Mouse (Mus musculus): ENCODE measurements at regions not wholly inside any gene's neighbourhood (a gene's known extent, or its start where the extent isn't known, plus 50 kb on each side); places are given as distances from the start of the nearest gene placed in this dataset.
A peak's percentile ranks its signal among the peaks of the same experiment; 100 is the strongest.

GRCm38 (mm10) chr9:30242107-30242506 is 184.8 kb upstream of the Snx19 start:
- no peak for DNase-seq (ENCODE audit: low read depth in 3 of 3, low spot score in 3 of 3)
- Histone ChIP-seq H3K27ac (no peak overlapping the region), H3K4me1 (replicated peaks; ENCODE audit: control insufficient read depth in 2 of 2, insufficient read depth in 2 of 2, low read length in 1 of 2) (no peaks in the 10 kb centered on the region), H3K9me3 (ENCODE audit: control insufficient read depth, low read length) (no peaks in the 10 kb centered on the region), H3K27me3 (ENCODE audit: control insufficient read depth, insufficient read depth, low read length) (no peaks in the 10 kb centered on the region), H3K4me3 (ENCODE audit: insufficient read depth in 1 of 2, low read depth in 2 of 2, low read length in 2 of 2) (no peak overlapping the region), H3K9ac (replicated peaks) (no peak overlapping the region), H3K36me3 (replicated peaks; ENCODE audit: control insufficient read depth, insufficient read depth, low read depth) (no peaks in the 10 kb centered on the region), H3K4me2 (ENCODE audit: low read depth) (no peak overlapping the region)
- 55% methylated on average over 5 of the region's 5 CpGs for WGBS (ENCODE audit: insufficient replicate concordance)
- TF ChIP-seq EP300 (IDR thresholded peaks at IDR 0.05; ENCODE audit: low read depth) (no peak), CTCF (IDR thresholded peaks at IDR 0.05; ENCODE audit: low read depth) (no peak)
- ATAC-seq (ENCODE audit: insufficient read depth) = no peak

- Histone ChIP-seq H3K4me2 (ENCODE audit: low read depth) (no peak overlapping the region), H3K9me3 (ENCODE audit: control insufficient read depth, low read length) (no peaks in the 10 kb centered on the region), H3K27ac (no peak overlapping the region), H3K4me3 (ENCODE audit: insufficient read depth in 1 of 2, low read depth in 2 of 2, low read length in 2 of 2) (no peak overlapping the region), H3K9ac (replicated peaks) (no peak overlapping the region), H3K27me3 (ENCODE audit: control insufficient read depth, insufficient read depth, low read length) (no peaks in the 10 kb centered on the region), H3K4me1 (replicated peaks; ENCODE audit: control insufficient read depth in 2 of 2, insufficient read depth in 2 of 2, low read length in 1 of 2) (no peaks in the 10 kb centered on the region), H3K36me3 (replicated peaks; ENCODE audit: control insufficient read depth, insufficient read depth, low read depth) (no peaks in the 10 kb centered on the region)
- TF ChIP-seq CTCF (IDR thresholded peaks at IDR 0.05; ENCODE audit: low read depth) (peak; percentile 69), EP300 (IDR thresholded peaks at IDR 0.05; ENCODE audit: low read depth) (no peak)
- ATAC-seq (ENCODE audit: insufficient read depth) = no peak
- WGBS (ENCODE audit: insufficient replicate concordance) = 35% methylated on average over 11 of the region's 11 CpGs
- DNase-seq (ENCODE audit: low read depth in 3 of 3, low spot score in 3 of 3) = peak in 1 of 3 experiments; percentile 4
These were observed 162.3 kb upstream of the Snx19 start for GRCm38 (mm10) chr9:30264533-30265168.

GRCm38 (mm10) chr9:30271081-30271480 is 155.8 kb upstream of the Snx19 start:
- no peak for DNase-seq (ENCODE audit: low read depth in 3 of 3, low spot score in 3 of 3)
- ATAC-seq (ENCODE audit: insufficient read depth) = no peak
- H3K9me3 ChIP-seq (ENCODE audit: control insufficient read depth, low read length) = no peaks in the 10 kb centered on the region
- H3K4me3 ChIP-seq (ENCODE audit: insufficient read depth in 1 of 2, low read depth in 2 of 2, low read length in 2 of 2) = no peak overlapping the region
- no peak overlapping the region for H3K27ac ChIP-seq
- H3K4me1 ChIP-seq (replicated peaks; ENCODE audit: control insufficient read depth in 2 of 2, insufficient read depth in 2 of 2, low read length in 1 of 2) = no peaks in the 10 kb centered on the region
- 68% methylated on average over 5 of the region's 5 CpGs for WGBS (ENCODE audit: insufficient replicate concordance)
- H3K36me3 ChIP-seq (replicated peaks; ENCODE audit: control insufficient read depth, insufficient read depth, low read depth) = no peaks in the 10 kb centered on the region
- H3K4me2 ChIP-seq (ENCODE audit: low read depth) = no peak overlapping the region
- no peaks in the 10 kb centered on the region for H3K27me3 ChIP-seq (ENCODE audit: control insufficient read depth, insufficient read depth, low read length)
- no peak overlapping the region for H3K9ac ChIP-seq (replicated peaks)
- TF ChIP-seq EP300 (IDR thresholded peaks at IDR 0.05; ENCODE audit: low read depth) (no peak), CTCF (IDR thresholded peaks at IDR 0.05; ENCODE audit: low read depth) (no peak)

GRCm38 (mm10) chr9:30273836-30274235 is 153.1 kb upstream of the Snx19 start:
- no peak for ATAC-seq (ENCODE audit: insufficient read depth)
- H3K27me3 ChIP-seq (ENCODE audit: control insufficient read depth, insufficient read depth, low read length) = no peaks in the 10 kb centered on the region
- no peak for DNase-seq (ENCODE audit: low read depth in 3 of 3, low spot score in 3 of 3)
- H3K27ac ChIP-seq = no peak overlapping the region
- no peaks in the 10 kb centered on the region for H3K4me1 ChIP-seq (replicated peaks; ENCODE audit: control insufficient read depth in 2 of 2, insufficient read depth in 2 of 2, low read length in 1 of 2)
- H3K9me3 ChIP-seq (ENCODE audit: control insufficient read depth, low read length) = no peaks in the 10 kb centered on the region
- no peak overlapping the region for H3K4me3 ChIP-seq (ENCODE audit: insufficient read depth in 1 of 2, low read depth in 2 of 2, low read length in 2 of 2)
- no peaks in the 10 kb centered on the region for H3K36me3 ChIP-seq (replicated peaks; ENCODE audit: control insufficient read depth, insufficient read depth, low read depth)
- WGBS (ENCODE audit: insufficient replicate concordance) = 52% methylated on average over 4 of the region's 4 CpGs
- H3K4me2 ChIP-seq (ENCODE audit: low read depth) = no peak overlapping the region
- no peak overlapping the region for H3K9ac ChIP-seq (replicated peaks)
- no peak for TF ChIP-seq EP300 (IDR thresholded peaks at IDR 0.05; ENCODE audit: low read depth)
- no peak for TF ChIP-seq CTCF (IDR thresholded peaks at IDR 0.05; ENCODE audit: low read depth)

GRCm38 (mm10) chr9:30278231-30278630 is 148.7 kb upstream of the Snx19 start:
- Histone ChIP-seq H3K27me3 (ENCODE audit: control insufficient read depth, insufficient read depth, low read length) (no peaks in the 10 kb centered on the region), H3K9ac (replicated peaks) (no peak overlapping the region), H3K36me3 (replicated peaks; ENCODE audit: control insufficient read depth, insufficient read depth, low read depth) (no peaks in the 10 kb centered on the region), H3K27ac (no peak overlapping the region), H3K4me3 (ENCODE audit: insufficient read depth in 1 of 2, low read depth in 2 of 2, low read length in 2 of 2) (no peak overlapping the region), H3K4me1 (replicated peaks; ENCODE audit: control insufficient read depth in 2 of 2, insufficient read depth in 2 of 2, low read length in 1 of 2) (no peaks in the 10 kb centered on the region), H3K9me3 (ENCODE audit: control insufficient read depth, low read length) (no peaks in the 10 kb centered on the region), H3K4me2 (ENCODE audit: low read depth) (no peak overlapping the region)
- TF ChIP-seq CTCF (IDR thresholded peaks at IDR 0.05; ENCODE audit: low read depth) (no peak), EP300 (IDR thresholded peaks at IDR 0.05; ENCODE audit: low read depth) (no peak)
- ATAC-seq (ENCODE audit: insufficient read depth) (no peak), DNase-seq (ENCODE audit: low read depth in 3 of 3, low spot score in 3 of 3) (no peak)
- WGBS (ENCODE audit: insufficient replicate concordance) = 46% methylated on average over 1 of the region's 1 CpGs

Data from liver, embryonic 14.5 days (tissue).